Mouse (Mus musculus): ENCODE measurements at regions not wholly inside any gene's neighbourhood (a gene's known extent, or its start where the extent isn't known, plus 50 kb on each side); places are given as distances from the start of the nearest gene placed in this dataset.

- CTCF ChIA-PET = no interaction called here
Observed at GRCm38 (mm10) chr3:21403551-21403950, 672.9 kb upstream of the Tbl1xr1 start.

- CTCF ChIA-PET = no interaction called here
Observed at GRCm38 (mm10) chr3:21404058-21404457, 672.4 kb upstream of the Tbl1xr1 start.

GRCm38 (mm10) chr3:21407077-21407476 lies 669.4 kb upstream of the Tbl1xr1 start:
- CTCF ChIA-PET = no interaction called here

GRCm38 (mm10) chr3:21412010-21412409 lies 664.4 kb upstream of the Tbl1xr1 start:
- CTCF ChIA-PET = no interaction called here

GRCm38 (mm10) chr3:21423139-21423538 lies 653.3 kb upstream of the Tbl1xr1 start:
- CTCF ChIA-PET = no interaction called here

GRCm38 (mm10) chr3:21426538-21426937 lies 649.9 kb upstream of the Tbl1xr1 start:
- CTCF ChIA-PET = no interaction called here

GRCm38 (mm10) chr3:21427408-21428031 lies 648.9 kb upstream of the Tbl1xr1 start:
- CTCF ChIA-PET = no interaction called here

- CTCF ChIA-PET = no interaction called here
Observed at GRCm38 (mm10) chr3:21428120-21428519, 648.3 kb upstream of the Tbl1xr1 start.

GRCm38 (mm10) chr3:21464245-21464644 lies 612.2 kb upstream of the Tbl1xr1 start:
- CTCF ChIA-PET = no interaction called here

GRCm38 (mm10) chr3:21466113-21466645 lies 610.3 kb upstream of the Tbl1xr1 start:
- CTCF ChIA-PET = no interaction called here

- CTCF ChIA-PET = interaction anchor here (0.6 kb wide), 1 partner anchor 451 kb away, joined by 9 read pairs; no protein-coding TSS in a partner anchor
Observed at GRCm38 (mm10) chr3:21477366-21477765, 599.1 kb upstream of the Tbl1xr1 start.

- CTCF ChIA-PET = no interaction called here
Observed at GRCm38 (mm10) chr3:21479021-21479795, 597.2 kb upstream of the Tbl1xr1 start.

- CTCF ChIA-PET = no interaction called here
Observed at GRCm38 (mm10) chr3:21479846-21480245, 596.6 kb upstream of the Tbl1xr1 start.

- CTCF ChIA-PET = no interaction called here
Observed at GRCm38 (mm10) chr3:21484052-21484451, 592.4 kb upstream of the Tbl1xr1 start.

- CTCF ChIA-PET = no interaction called here
Observed at GRCm38 (mm10) chr3:21485454-21485853, 591.0 kb upstream of the Tbl1xr1 start.

- CTCF ChIA-PET = interaction anchor here (0.6 kb wide), 1 partner anchor 502 kb away, joined by 4 read pairs; no protein-coding TSS in a partner anchor
Observed at GRCm38 (mm10) chr3:21489547-21489946, 586.9 kb upstream of the Tbl1xr1 start.

GRCm38 (mm10) chr3:21492413-21492812 lies 584.0 kb upstream of the Tbl1xr1 start:
- CTCF ChIA-PET = no interaction called here

GRCm38 (mm10) chr3:21493384-21493783 lies 583.1 kb upstream of the Tbl1xr1 start:
- CTCF ChIA-PET = no interaction called here

- CTCF ChIA-PET = no interaction called here
Observed at GRCm38 (mm10) chr3:21494904-21495303, 581.5 kb upstream of the Tbl1xr1 start.

GRCm38 (mm10) chr3:21495651-21496050 lies 580.8 kb upstream of the Tbl1xr1 start:
- CTCF ChIA-PET = no interaction called here

- CTCF ChIA-PET = no interaction called here
Observed at GRCm38 (mm10) chr3:21496166-21496565, 580.3 kb upstream of the Tbl1xr1 start.

- CTCF ChIA-PET = no interaction called here
Observed at GRCm38 (mm10) chr3:21497011-21497410, 579.4 kb upstream of the Tbl1xr1 start.

- CTCF ChIA-PET = no interaction called here
Observed at GRCm38 (mm10) chr3:21507655-21508054, 568.8 kb upstream of the Tbl1xr1 start.
